In genomic region chr17:8702503-8702902, GRCm38 (mm10) we compare ENCODE assay signal across 13 mouse cellular contexts.
DNase-seq lines count a peak whose midpoint lies in the region; ATAC-seq lines count a peak whose summit lies in the region.
"Had no signal": no experiment of that assay in that cellular context is flagged by ENCODE, and none has a peak within 500 bp of the region (broad histone marks: within the 10 kb centered on the region; RNA-seq: fewer than 3 reads in every experiment).

No protein-coding gene starts in this region.

- no peak overlapping the region for H3K27ac ChIP-seq in forebrain, embryonic 11.5 days (ENCODE audit: low read depth, low read length)
- no peak overlapping the region for H3K27ac ChIP-seq in forebrain, embryonic 12.5 days
- H3K27ac ChIP-seq in intestine, embryonic 15.5 days, result no peak overlapping the region
- H3K27ac ChIP-seq in midbrain, embryonic 16.5 days (ENCODE audit: low read length), result no peak overlapping the region
- H3K27ac ChIP-seq: limb, embryonic 12.5 days had no signal

- no peak for ATAC-seq in forebrain, embryonic 11.5 days (replicated peaks; ENCODE audit: low FRiP score)
- ATAC-seq in forebrain, embryonic 12.5 days (ENCODE audit: low FRiP score), result no peak
- ATAC-seq in intestine, embryonic 15.5 days, result no peak
- ATAC-seq in midbrain, embryonic 16.5 days, result no peak

- H3K9ac ChIP-seq in forebrain, embryonic 11.5 days (ENCODE audit: low read length), result no peak overlapping the region
- no peak overlapping the region for H3K9ac ChIP-seq in forebrain, embryonic 12.5 days
- no peak overlapping the region for H3K9ac ChIP-seq in intestine, embryonic 15.5 days
- no peak overlapping the region for H3K9ac ChIP-seq in midbrain, embryonic 16.5 days (ENCODE audit: low read depth, low read length)
- H3K9ac ChIP-seq: limb, embryonic 12.5 days had no signal

- no peak overlapping the region for H3K4me3 ChIP-seq in forebrain, embryonic 11.5 days (ENCODE audit: low read depth, low read length)
- H3K4me3 ChIP-seq in forebrain, embryonic 12.5 days (replicated peaks), result no peak overlapping the region
- H3K4me3 ChIP-seq in intestine, embryonic 15.5 days (replicated peaks), result no peak overlapping the region
- H3K4me3 ChIP-seq in midbrain, embryonic 16.5 days (ENCODE audit: low read depth, low read length), result no peak overlapping the region
- H3K4me3 ChIP-seq: limb, embryonic 12.5 days had no signal

- no peak overlapping the region for H3K4me2 ChIP-seq in forebrain, embryonic 11.5 days (ENCODE audit: low read depth, low read length, severe bottlenecking)
- H3K4me2 ChIP-seq in forebrain, embryonic 12.5 days, result no peak overlapping the region
- H3K4me2 ChIP-seq in intestine, embryonic 15.5 days (replicated peaks), result no peak overlapping the region
- no peak overlapping the region for H3K4me2 ChIP-seq in midbrain, embryonic 16.5 days (ENCODE audit: low read length)
- H3K4me2 ChIP-seq: limb, embryonic 12.5 days had no signal

- 91% methylated on average over 5 of the region's 5 CpGs for WGBS in forebrain, embryonic 11.5 days
- WGBS in forebrain, embryonic 12.5 days, result 91% methylated on average over 5 of the region's 5 CpGs
- 86% methylated on average over 5 of the region's 5 CpGs for WGBS in intestine, embryonic 15.5 days
- 86% methylated on average over 5 of the region's 5 CpGs for WGBS in midbrain, embryonic 16.5 days

- H3K4me1 ChIP-seq in forebrain, embryonic 11.5 days (replicated peaks; ENCODE audit: control insufficient read depth, insufficient read depth, low read length), result no peaks in the 10 kb centered on the region
- no peaks in the 10 kb centered on the region for H3K4me1 ChIP-seq in forebrain, embryonic 12.5 days
- no peaks in the 10 kb centered on the region for H3K4me1 ChIP-seq in intestine, embryonic 15.5 days (replicated peaks)
- H3K4me1 ChIP-seq in midbrain, embryonic 16.5 days (ENCODE audit: control insufficient read depth, insufficient read depth, low read length), result no peaks in the 10 kb centered on the region

- H3K27me3 ChIP-seq in forebrain, embryonic 11.5 days (ENCODE audit: control insufficient read depth, insufficient read depth, low read length), result no peaks in the 10 kb centered on the region
- no peaks in the 10 kb centered on the region for H3K27me3 ChIP-seq in forebrain, embryonic 12.5 days
- no peaks in the 10 kb centered on the region for H3K27me3 ChIP-seq in intestine, embryonic 15.5 days (replicated peaks)
- H3K27me3 ChIP-seq in midbrain, embryonic 16.5 days (ENCODE audit: control insufficient read depth, insufficient read depth, low read depth, low read length), result no peaks in the 10 kb centered on the region
- H3K27me3 ChIP-seq: limb, embryonic 12.5 days had no signal

- H3K36me3 ChIP-seq in forebrain, embryonic 11.5 days (ENCODE audit: control insufficient read depth, insufficient read depth, low read length), result no peaks in the 10 kb centered on the region
- no peaks in the 10 kb centered on the region for H3K36me3 ChIP-seq in forebrain, embryonic 12.5 days (replicated peaks)
- H3K36me3 ChIP-seq in intestine, embryonic 15.5 days, result no peaks in the 10 kb centered on the region
- H3K36me3 ChIP-seq in midbrain, embryonic 16.5 days (ENCODE audit: control insufficient read depth, insufficient read depth, low read length), result no peaks in the 10 kb centered on the region
- H3K36me3 ChIP-seq: limb, embryonic 12.5 days had no signal

- no peaks in the 10 kb centered on the region for H3K9me3 ChIP-seq in forebrain, embryonic 11.5 days (ENCODE audit: control insufficient read depth, low read length)
- no peaks in the 10 kb centered on the region for H3K9me3 ChIP-seq in forebrain, embryonic 12.5 days
- H3K9me3 ChIP-seq in intestine, embryonic 15.5 days, result no peaks in the 10 kb centered on the region
- H3K9me3 ChIP-seq in midbrain, embryonic 16.5 days (replicated peaks; ENCODE audit: control insufficient read depth, low read length, poor library complexity, severe bottlenecking), result no peaks in the 10 kb centered on the region
- H3K9me3 ChIP-seq: limb, embryonic 12.5 days had no signal

- peak; percentile 13 for DNase-seq in forebrain, embryonic 11.5 days (ENCODE audit: low spot score)
- peak; percentile 90 to 91 for DNase-seq in cerebellum, postnatal 10 days
- DNase-seq in layer of hippocampus, adult 9-10 months (ENCODE audit: low spot score), result peak; percentile 79
- DNase-seq in right cerebral cortex, adult 2 months (ENCODE audit: low spot score in 2 of 2), result peak; percentile 57 to 61
- no peak for DNase-seq in kidney, adult 18-20 months
- DNase-seq: adrenal gland, postnatal 25 days; gastrocnemius, postnatal 10 days; lung, postnatal 10 days; thymus, postnatal 25 days had no signal
